Mouse (Mus musculus) cerebellum, postnatal 14 days (tissue): Measurements from ENCODE around the gene Supt20.

Source experiments
- DNase-seq, 2 experiments: peaks; one replicate each; pipeline ENCODE4 v3.0.0; 2021; ENCODE audit warnings: mixed read lengths in 2 of 2

Supt20 gene

GRCm38 (mm10) chr3:54708972-54709371 lies 16.4 kb downstream of the Supt20 start:
- no peak for DNase-seq

- no peak for DNase-seq
Measured at GRCm38 (mm10) chr3:54714253-54714652, 21.6 kb downstream of the Supt20 start, which contains the start of gene Gm21958. TSS of gene Gm21958 (minus strand) at chr3:54714353.

GRCm38 (mm10) chr3:54715461-54715860 lies 22.9 kb downstream of the Supt20 start:
- no peak for DNase-seq

DNA sequence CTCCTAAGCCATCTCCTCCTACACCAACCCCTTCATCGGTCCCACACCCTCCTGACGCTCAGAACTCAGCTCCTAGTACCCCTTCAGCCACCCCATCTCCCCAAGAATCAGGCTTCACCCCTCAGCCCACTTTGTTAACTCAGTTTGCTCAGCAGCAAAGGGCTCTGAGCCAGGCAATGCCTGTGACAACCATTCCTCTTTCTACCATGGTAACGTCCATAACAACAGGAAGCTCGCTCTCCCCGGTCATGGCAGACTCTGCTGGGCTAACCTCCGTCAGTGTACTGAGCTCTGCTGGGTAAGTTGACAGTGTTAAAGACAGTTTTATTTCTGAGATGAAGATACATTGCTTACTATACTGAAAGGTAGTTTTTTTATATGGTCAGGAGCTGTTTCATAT lies 24.7 kb downstream of the Supt20 start:
- no peak for DNase-seq

DNA sequence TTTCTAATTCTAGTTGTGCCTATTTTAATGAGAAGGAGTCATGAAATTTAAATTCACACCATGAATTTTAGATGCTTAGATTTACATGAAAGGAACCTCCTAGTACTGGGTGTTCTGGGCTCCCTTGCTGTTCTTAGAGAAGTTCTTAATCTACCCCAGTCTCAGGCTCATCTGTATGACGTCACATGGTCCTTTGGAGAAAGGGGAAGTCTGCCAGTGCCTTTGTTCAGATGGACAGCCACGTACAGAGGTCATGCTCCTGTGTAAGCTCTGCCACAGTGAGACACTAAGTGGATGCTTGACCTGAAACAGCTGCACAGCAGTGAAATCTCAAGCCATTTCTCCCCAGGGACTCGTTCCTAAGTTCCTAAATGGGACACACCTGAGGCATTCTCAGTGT lies 26.3 kb downstream of the Supt20 start:
- DNase-seq: no peak

DNA sequence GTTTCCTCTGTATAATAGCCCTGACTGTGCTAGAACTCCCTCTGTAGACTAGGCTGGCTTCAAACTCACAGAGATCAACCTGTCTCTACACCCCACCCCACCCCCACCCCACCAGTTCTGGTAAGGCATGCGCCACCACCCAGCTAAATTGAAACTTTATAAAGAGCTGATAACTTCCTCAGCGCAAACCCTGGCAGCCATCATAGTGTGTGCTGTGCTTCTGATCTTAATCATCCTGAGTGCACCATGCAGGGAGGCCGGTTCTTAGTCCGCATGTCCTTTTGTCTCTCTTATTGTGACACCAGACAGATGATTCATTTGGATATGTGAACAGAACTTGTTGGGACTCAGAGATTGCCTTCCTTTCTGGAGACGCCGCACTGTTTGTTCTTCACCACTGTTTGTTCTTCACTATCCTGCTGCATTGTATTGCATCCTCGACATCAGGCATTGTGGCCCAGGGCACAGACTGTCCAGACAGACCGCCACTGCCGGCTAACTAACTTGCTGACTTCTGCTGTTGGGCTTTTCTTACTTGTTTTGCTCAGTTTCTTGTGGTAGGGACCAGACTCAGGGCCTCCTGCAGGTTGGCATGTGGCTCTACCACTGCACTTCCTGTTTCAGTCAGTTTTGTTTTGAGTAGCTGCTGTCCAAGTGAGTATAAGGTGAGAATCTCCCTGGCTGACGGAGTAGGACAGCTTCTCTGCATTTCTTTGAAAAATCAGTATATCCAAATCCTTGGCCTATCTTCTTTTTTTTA lies 31.3 kb downstream of the Supt20 start:
- DNase-seq: no peak

- DNase-seq: no peak
Measured at GRCm38 (mm10) chr3:54725344-54725743, 32.7 kb downstream of the Supt20 start.

DNA sequence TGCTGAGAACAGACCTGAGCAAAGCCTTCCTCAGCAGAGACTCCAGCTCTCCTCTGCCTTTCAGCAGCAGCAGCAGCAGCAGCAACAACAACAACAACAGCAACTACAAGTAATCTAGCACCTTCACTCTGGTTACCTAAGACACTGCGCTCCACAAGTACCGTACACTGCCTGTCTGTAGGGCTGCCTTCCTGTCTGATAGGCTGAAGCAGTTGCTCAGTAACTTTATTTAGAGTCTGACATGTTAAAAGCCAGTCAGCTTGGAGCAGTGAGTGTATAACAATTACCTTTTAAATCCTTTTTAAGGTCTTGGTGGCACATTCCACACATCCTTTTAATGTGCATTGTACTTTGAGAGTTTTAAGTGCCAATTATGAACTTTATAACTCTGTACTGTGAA lies 35.0 kb downstream of the Supt20 start:
- no peak for DNase-seq

DNA sequence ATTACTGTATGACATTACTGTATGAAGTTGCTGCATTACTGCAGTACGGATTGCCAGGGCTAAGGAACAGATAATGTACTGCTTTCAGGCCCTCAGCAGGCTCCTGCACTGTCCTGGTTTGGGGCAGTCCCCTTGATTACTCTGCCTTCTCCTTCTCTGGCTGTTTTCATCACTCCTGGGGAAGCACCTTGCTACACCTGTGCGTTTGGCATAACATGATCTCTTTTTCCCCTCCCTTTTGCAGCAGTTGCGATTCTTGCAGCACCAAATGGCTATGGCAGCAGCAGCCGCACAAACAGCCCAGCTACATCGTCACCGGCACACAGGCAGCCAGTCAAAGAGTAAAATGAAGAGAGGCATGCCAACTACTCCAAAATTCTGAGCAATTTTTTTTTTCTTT lies 35.5 kb downstream of the Supt20 start:
- DNase-seq: no peak

DNA sequence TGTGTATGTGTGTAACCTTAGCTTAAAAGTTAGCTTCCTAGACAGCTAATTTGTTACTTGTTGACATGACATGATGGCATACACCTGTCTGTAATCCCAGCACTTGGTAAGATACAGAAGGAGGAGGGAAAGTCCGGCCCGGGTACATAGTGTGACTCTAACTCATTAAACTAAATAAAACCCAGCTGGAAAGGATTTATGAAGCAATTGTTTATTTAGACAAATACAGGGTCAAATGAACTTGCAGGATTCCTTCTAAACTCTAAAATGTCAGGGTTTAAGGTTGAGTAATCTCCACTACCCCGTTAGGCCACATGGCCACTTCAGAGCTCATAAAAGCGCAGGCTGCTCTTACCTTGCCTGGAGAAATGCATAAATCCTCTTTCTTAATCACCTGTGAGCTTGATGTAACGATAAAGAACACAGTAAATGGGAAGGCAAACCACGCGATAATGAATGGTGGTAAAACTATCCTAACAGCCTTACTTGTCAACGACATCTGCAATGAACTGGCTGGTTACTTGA lies 39.1 kb downstream of the Supt20 start:
- no peak for DNase-seq

- DNase-seq: no peak
Measured at GRCm38 (mm10) chr3:54732371-54732770, 39.8 kb downstream of the Supt20 start.

- peak; percentile 96 for DNase-seq
Measured at GRCm38 (mm10) chr3:54734411-54735246, 42.0 kb downstream of the Supt20 start.

DNA sequence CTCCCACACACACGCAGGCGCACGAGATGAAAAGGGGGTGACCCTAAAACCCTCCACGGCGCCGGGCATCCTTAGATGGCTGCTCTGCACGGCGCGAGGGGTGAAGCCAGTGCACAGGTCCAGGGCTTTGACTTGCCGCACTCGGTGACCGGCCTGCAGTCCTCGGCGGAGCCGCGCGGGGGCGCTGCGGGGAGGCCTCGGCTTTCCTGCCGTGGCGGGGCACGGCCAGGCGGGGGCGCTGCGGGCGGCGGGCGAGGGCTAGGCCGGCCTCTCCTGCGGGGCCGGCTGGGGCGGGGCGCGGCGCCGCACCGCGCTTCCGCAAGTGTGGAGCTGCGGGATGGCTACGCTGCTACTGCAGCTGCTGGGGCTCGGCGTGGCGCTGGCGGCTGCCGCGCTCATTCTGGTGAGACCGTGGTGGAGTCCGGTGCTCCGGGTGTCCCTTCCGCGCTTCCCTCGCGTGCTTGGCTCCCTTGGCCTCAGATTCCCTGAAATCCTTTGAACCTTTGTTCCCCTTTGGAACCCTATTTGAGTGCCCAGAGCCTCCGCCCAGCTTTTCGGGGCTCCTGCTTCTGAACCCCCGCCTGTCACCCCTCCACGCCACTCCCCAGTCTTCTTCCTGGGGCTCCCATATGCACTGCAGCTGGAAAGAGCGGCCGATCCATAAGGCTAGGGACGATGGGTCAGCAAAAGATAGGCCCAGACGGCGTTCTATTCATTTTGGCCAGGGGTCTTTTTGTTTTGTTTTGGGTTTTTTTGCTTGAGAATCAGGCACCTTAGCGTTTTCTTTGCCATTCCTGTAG lies 42.8 kb downstream of the Supt20 start, which contains the start of the genes Exosc8 and Alg5:
Gene Exosc8, minus strand, starts transcription at position 147 of the 800 bp plus-strand sequence.
Gene Alg5, plus strand, starts transcription at position 293 of the 800 bp plus-strand sequence.
- DNase-seq: peak; percentile 97 to 99

DNA sequence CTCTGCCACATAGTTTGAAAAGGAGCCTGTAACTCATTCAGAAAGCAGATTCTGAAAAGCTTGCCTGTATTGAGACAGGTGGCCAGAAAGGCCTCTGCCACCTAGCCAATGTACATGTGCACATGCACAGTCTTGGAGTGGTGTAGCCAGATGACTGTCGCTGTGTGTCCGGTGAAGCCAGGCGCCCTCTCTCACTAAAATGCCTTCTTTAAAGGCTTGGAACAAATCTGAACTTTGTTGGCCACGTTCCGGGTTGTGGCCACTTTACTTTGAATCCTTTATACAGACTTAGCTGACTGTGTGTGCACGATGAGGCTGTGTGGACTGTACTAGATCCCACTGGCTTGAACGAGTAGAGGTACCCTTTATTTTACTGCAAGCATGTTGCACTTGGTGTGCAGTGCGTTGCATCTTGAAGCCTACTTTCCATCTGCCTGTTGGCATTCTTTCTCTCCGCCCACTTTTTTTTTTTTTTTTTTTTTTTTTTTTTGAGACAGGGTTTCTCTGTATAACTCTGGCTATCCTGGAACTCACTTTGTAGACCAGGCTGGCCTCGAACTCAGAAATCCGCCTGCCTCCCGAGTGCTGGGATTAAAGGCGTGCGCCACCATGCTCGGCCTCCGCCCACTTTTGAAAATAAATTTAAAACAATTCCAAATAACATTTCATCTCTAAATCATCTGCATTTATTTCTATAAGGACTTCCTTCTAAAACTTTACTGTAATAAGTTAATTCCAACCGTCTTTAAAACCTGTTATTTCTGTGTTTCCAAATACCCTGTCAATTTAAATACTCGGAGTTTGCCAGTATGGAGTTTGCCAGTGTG lies 43.7 kb downstream of the Supt20 start:
- peak; percentile 38 to 41 for DNase-seq

DNA sequence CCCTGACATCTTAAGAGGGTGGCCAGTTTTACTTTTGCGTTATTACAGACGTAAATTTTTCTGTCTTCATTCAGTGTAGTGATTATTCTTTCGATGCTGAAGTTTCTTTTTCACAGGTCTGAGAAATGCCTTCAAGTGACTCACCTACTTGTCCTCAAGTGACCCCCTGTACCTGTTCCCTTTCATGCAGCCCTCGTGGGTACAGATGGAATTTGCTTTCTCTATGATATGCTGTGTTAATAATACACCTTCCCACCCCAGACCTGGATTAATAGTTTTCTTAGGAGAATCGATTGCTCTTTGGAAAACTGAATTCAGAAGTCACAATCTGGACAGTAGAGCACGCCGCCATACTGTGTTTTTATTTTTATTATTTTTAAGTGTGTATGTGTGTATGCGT lies 44.7 kb downstream of the Supt20 start:
- no peak for DNase-seq

DNA sequence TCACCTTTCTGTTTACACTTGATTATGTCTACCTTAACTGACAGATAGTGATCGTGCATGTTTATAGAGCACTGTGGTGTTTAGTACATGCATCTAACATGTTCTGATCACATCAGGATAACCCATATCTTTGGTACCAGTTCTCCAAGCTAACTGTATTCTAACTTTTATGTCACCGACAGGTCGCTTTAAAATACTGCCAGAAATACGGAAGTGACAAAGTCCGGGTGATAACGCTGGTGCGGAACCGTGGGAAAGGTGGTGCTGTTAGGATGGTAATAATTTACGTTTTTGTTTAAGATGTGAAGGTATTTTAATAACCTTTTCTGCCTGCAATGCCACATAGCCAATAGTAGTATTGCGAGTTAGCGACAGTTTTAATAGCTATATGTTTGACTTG lies 49.4 kb downstream of the Supt20 start:
- no peak for DNase-seq

GRCm38 (mm10) chr3:54745799-54746198 lies 53.2 kb downstream of the Supt20 start:
- DNase-seq: peak; percentile 27 to 58

GRCm38 (mm10) chr3:54753411-54753810 lies 60.8 kb downstream of the Supt20 start:
- DNase-seq: no peak

- DNase-seq: peak; percentile 62 to 69
Measured at GRCm38 (mm10) chr3:54755145-54756041, 62.8 kb downstream of the Supt20 start, which contains the start of gene Smad9. TSS of gene Smad9 (plus strand) at chr3:54755582.

DNA sequence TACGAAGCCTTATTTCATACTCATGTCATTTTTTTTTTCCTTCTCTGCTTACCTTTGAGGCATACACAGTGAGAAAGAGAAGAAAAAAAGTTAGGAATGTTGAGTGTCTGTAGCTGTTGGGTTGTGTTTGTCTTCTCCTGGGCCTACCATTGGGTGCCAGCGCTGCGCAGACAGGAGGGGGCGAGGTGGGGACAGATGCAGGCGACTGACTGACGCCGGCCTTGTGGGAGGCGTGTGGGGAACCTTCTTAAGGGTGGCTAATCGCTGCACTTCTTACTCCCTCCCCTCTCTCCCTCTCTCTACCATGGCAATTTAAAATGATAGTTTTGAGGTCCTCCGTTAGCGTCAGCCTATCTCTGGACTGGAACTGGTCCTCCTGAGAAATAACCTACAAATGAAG lies 63.5 kb downstream of the Supt20 start:
- DNase-seq: peak; percentile 26 to 30

- DNase-seq: no peak
Measured at GRCm38 (mm10) chr3:54757446-54757845, 64.8 kb downstream of the Supt20 start.
